Mouse (Mus musculus): ENCODE data around the gene Zfp292. TPM values are rescaled to one million over a fixed set of nuclear protein-coding genes. Genes with fewer than 3 reads are reported as not detected.

Gene Zfp292
- total and polyA plus RNA-seq, 2 experiments, result 0.87 to 11.8 TPM

DNA sequence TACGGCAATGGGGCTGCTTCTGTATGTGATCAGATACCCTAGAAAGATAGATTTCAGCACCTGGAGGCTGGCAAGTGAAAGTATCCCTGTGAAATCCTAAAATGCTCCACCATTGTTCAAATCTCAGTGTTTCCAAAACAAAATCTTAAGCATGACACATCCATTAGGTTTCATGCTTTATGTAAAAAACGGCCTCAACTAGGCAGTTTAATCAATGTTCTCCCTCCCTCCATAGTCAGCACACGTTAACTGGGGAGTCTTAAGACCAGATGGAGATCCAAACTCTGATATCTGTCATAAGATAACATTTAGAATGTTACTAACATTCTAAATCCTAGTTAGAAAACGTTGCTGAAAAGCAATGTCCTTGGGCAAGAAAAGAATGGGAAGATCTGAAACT is 909 bp downstream of the Zfp292 start:
- peaks cover 28% of the 10 kb centered on the region for H3K79me2 ChIP-seq (ENCODE audit: control insufficient read depth, insufficient read depth, low read length)
- peak overlapping the region; percentile 87; the same call in 1 of the 2 replicates for H3K9ac ChIP-seq (ENCODE audit: low read depth, low read length)
- H3K4me3 ChIP-seq (ENCODE audit: insufficient read depth, low read depth, low read length), result peak overlapping the region; percentile 97; the same call in 1 of the 2 replicates
- DNase-seq (ENCODE audit: extremely low read depth, low read depth, low spot score), result peak; percentile 31
- H3K27ac ChIP-seq (replicated peaks; ENCODE audit: insufficient read depth, low read depth, low read length), result no peak overlapping the region
- peaks cover 14% of the 10 kb centered on the region for H3K4me1 ChIP-seq (ENCODE audit: control insufficient read depth, insufficient read depth, low read length)
- no peaks in the 10 kb centered on the region for H3K27me3 ChIP-seq (ENCODE audit: control insufficient read depth, insufficient read depth, low read length)
- no peaks in the 10 kb centered on the region for H3K36me3 ChIP-seq (ENCODE audit: control insufficient read depth, insufficient read depth, low read length)
- 10% methylated on average over 4 of the region's 4 CpGs for WGBS
- TF ChIP-seq CTCF (IDR thresholded peaks at IDR 0.05; ENCODE audit: low read depth, low read length), result no peak
- no peak for TF ChIP-seq POLR2A (IDR thresholded peaks at IDR 0.05; ENCODE audit: extremely low read depth, insufficient read depth, low read length)

DNA sequence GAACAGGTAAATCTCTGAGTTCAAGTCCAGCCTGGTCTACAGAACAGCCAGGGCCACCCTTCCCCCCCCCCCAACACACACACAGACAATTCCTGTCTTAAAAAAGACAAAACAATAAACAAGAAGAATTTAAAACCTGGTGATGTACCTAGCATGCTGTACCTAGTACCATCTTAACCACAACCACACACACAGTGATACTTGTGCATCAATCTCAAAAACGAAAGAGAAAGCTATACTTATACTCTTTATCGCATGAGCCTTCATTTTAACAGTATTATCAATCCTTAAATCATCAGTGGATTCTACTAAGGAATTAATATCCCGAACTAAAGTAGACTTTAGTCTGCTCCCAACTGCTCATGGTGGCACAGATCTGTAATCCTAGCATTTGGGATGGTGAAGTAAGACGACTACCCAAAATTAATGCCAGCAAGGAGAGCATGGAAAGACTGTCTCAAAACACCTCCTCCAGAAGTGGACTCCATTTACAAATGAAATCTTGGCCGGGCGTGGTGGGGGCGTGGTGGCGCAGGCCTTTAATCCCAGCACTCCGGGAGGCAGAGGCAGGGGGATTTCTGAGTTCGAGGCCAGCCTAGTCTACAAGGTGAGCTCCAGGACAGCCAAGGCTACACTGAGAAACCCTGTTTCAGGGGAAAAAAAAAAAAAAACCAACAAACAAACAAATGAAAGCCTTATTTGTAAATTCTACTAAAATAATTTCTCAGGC is 1.7 kb downstream of the Zfp292 start:
- no peak for DNase-seq (ENCODE audit: extremely low read depth, low read depth, low spot score)
- H3K36me3 ChIP-seq (ENCODE audit: control insufficient read depth, insufficient read depth, low read length), result no peaks in the 10 kb centered on the region
- peaks cover 33% of the 10 kb centered on the region for H3K79me2 ChIP-seq (ENCODE audit: control insufficient read depth, insufficient read depth, low read length)
- no peak overlapping the region for H3K4me3 ChIP-seq (ENCODE audit: insufficient read depth, low read depth, low read length)
- TF ChIP-seq CTCF (IDR thresholded peaks at IDR 0.05; ENCODE audit: low read depth, low read length) (no peak), POLR2A (IDR thresholded peaks at IDR 0.05; ENCODE audit: extremely low read depth, insufficient read depth, low read length) (no peak)
- no peak overlapping the region for H3K27ac ChIP-seq (replicated peaks; ENCODE audit: insufficient read depth, low read depth, low read length)
- H3K9ac ChIP-seq (ENCODE audit: low read depth, low read length), result no peak overlapping the region
- peaks cover 12% of the 10 kb centered on the region for H3K4me1 ChIP-seq (ENCODE audit: control insufficient read depth, insufficient read depth, low read length)
- 76% methylated on average over 10 of the region's 10 CpGs for WGBS
- H3K27me3 ChIP-seq (ENCODE audit: control insufficient read depth, insufficient read depth, low read length), result no peaks in the 10 kb centered on the region

GRCm38 (mm10) chr4:34874234-34874633 is 8.5 kb downstream of the Zfp292 start:
- Histone ChIP-seq H3K27ac (replicated peaks; ENCODE audit: insufficient read depth, low read depth, low read length) (no peak overlapping the region), H3K27me3 (ENCODE audit: control insufficient read depth, insufficient read depth, low read length) (no peaks in the 10 kb centered on the region), H3K9ac (ENCODE audit: low read depth, low read length) (no peak overlapping the region), H3K4me3 (ENCODE audit: insufficient read depth, low read depth, low read length) (no peak overlapping the region), H3K79me2 (ENCODE audit: control insufficient read depth, insufficient read depth, low read length) (peaks cover 36% of the 10 kb centered on the region), H3K4me1 (ENCODE audit: control insufficient read depth, insufficient read depth, low read length) (peaks cover 5% of the 10 kb centered on the region), H3K36me3 (ENCODE audit: control insufficient read depth, insufficient read depth, low read length) (no peaks in the 10 kb centered on the region)
- no peak for DNase-seq (ENCODE audit: extremely low read depth, low read depth, low spot score)
- 80% methylated on average over 1 of the region's 1 CpGs for WGBS
- TF ChIP-seq POLR2A (IDR thresholded peaks at IDR 0.05; ENCODE audit: extremely low read depth, insufficient read depth, low read length) (no peak), CTCF (IDR thresholded peaks at IDR 0.05; ENCODE audit: low read depth, low read length) (no peak)

- TF ChIP-seq CTCF (IDR thresholded peaks at IDR 0.05; ENCODE audit: low read depth, low read length), result no peak
- no peak for TF ChIP-seq POLR2A (IDR thresholded peaks at IDR 0.05; ENCODE audit: extremely low read depth, insufficient read depth, low read length)
- Histone ChIP-seq H3K4me3 (ENCODE audit: insufficient read depth, low read depth, low read length) (no peak overlapping the region), H3K27me3 (ENCODE audit: control insufficient read depth, insufficient read depth, low read length) (no peaks in the 10 kb centered on the region), H3K27ac (replicated peaks; ENCODE audit: insufficient read depth, low read depth, low read length) (no peak overlapping the region), H3K36me3 (ENCODE audit: control insufficient read depth, insufficient read depth, low read length) (no peaks in the 10 kb centered on the region), H3K4me1 (ENCODE audit: control insufficient read depth, insufficient read depth, low read length) (peaks cover 5% of the 10 kb centered on the region), H3K79me2 (ENCODE audit: control insufficient read depth, insufficient read depth, low read length) (peaks cover 35% of the 10 kb centered on the region), H3K9ac (ENCODE audit: low read depth, low read length) (no peak overlapping the region)
- DNase-seq (ENCODE audit: extremely low read depth, low read depth, low spot score), result no peak
- WGBS, result 93% methylated on average over 4 of the region's 4 CpGs
These were observed 9.8 kb downstream of the Zfp292 start for GRCm38 (mm10) chr4:34872896-34873495.

DNA sequence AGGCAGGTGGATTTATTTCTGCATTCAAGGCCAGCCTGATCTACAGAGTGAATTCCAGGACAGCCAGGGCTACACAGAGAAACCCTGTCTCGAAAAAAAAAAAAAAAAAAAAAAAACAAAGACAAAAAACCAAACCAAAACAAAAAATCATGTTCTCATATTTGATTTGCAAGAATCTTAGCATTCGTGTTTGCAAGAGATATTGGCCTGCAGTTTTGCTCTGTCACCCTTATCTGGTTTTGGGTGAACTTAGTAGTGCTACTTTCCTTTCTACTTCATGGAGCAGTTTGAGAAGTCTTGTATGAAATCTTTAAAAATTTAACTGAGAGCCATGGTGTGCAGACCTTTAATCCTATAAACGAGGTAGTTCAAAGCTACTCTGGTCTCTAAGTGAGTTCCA is 12.9 kb downstream of the Zfp292 start:
- Histone ChIP-seq H3K27me3 (ENCODE audit: control insufficient read depth, insufficient read depth, low read length) (no peaks in the 10 kb centered on the region), H3K36me3 (ENCODE audit: control insufficient read depth, insufficient read depth, low read length) (no peaks in the 10 kb centered on the region), H3K4me3 (ENCODE audit: insufficient read depth, low read depth, low read length) (no peak overlapping the region), H3K9ac (ENCODE audit: low read depth, low read length) (no peak overlapping the region), H3K27ac (replicated peaks; ENCODE audit: insufficient read depth, low read depth, low read length) (no peak overlapping the region), H3K79me2 (ENCODE audit: control insufficient read depth, insufficient read depth, low read length) (peaks cover 36% of the 10 kb centered on the region; the same call in 1 of the 2 replicates), H3K4me1 (ENCODE audit: control insufficient read depth, insufficient read depth, low read length) (peaks cover 7% of the 10 kb centered on the region)
- 62% methylated on average over 3 of the region's 3 CpGs for whole genome bisulfite sequencing
- DNase-seq (ENCODE audit: extremely low read depth, low read depth, low spot score), result no peak
- TF ChIP-seq CTCF (IDR thresholded peaks at IDR 0.05; ENCODE audit: low read depth, low read length), result no peak

DNA sequence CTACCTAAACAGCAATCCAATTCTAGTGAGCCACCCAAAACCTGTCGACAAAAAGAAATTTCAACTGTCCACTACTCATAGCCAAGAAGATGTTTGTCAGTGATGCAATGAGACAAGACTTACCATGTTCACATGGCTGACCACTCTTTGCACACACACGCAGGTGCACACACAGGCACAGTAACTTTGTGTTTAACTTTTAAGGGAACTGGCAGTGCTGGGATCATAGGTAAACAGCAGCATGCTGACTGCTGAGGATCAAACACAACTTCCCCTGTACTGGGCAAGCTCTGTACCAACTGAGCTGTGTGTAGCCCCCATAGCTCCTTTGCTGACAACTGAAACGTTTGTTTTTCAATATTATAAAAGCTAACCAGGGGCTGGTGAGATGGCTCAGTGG is 21.3 kb downstream of the Zfp292 start:
- peaks cover 32% of the 10 kb centered on the region; the same call in 1 of the 2 replicates for H3K79me2 ChIP-seq (ENCODE audit: control insufficient read depth, insufficient read depth, low read length)
- no peak overlapping the region for H3K9ac ChIP-seq (ENCODE audit: low read depth, low read length)
- H3K4me1 ChIP-seq (ENCODE audit: control insufficient read depth, insufficient read depth, low read length), result peaks cover 4% of the 10 kb centered on the region
- TF ChIP-seq POLR2A (IDR thresholded peaks at IDR 0.05; ENCODE audit: extremely low read depth, insufficient read depth, low read length) (no peak), CTCF (IDR thresholded peaks at IDR 0.05; ENCODE audit: low read depth, low read length) (no peak)
- peak; percentile 59 for DNase-seq (ENCODE audit: extremely low read depth, low read depth, low spot score)
- no peaks in the 10 kb centered on the region for H3K36me3 ChIP-seq (ENCODE audit: control insufficient read depth, insufficient read depth, low read length)
- no peak overlapping the region for H3K27ac ChIP-seq (replicated peaks; ENCODE audit: insufficient read depth, low read depth, low read length)
- H3K4me3 ChIP-seq (ENCODE audit: insufficient read depth, low read depth, low read length), result no peak overlapping the region
- no peaks in the 10 kb centered on the region for H3K27me3 ChIP-seq (ENCODE audit: control insufficient read depth, insufficient read depth, low read length)
- 25% methylated on average over 3 of the region's 3 CpGs for WGBS
